Mouse (Mus musculus) ES-Bruce4 (cell line): ENCODE data around the gene Sart3.

Source experiments
- CTCF ChIP-seq: IDR thresholded peaks from one replicate; pipeline ENCODE4 v1.8.1; 2011; ENCODE audit warnings: low read depth, low read length
- EP300 ChIP-seq: IDR thresholded peaks from 2 replicates; pipeline ENCODE4 v1.6.1; 2011; ENCODE audit warnings: low read depth, low read length; ENCODE audit not compliant: insufficient read depth
- POLR2A ChIP-seq: IDR thresholded peaks from one replicate; pipeline ENCODE4 v1.8.1; 2011; ENCODE audit warnings: low read length; ENCODE audit not compliant: insufficient read depth

- TF ChIP-seq CTCF = no peak
- no peak for TF ChIP-seq POLR2A
- TF ChIP-seq EP300 = peak; percentile 64; the same call in 1 of the 2 replicates
These were observed 48.6 kb downstream of the Sart3 start for GRCm38 (mm10) chr5:113723567-113724237.
